Mouse (Mus musculus) right cerebral cortex, postnatal 36 days (tissue): ENCODE results near the gene Fbxl5.

Experiments
- DNase-seq, 2 experiments: peaks; one replicate each; pipeline ENCODE4 v3.0.0; 2022; ENCODE audit warnings: low spot score in 2 of 2, mixed read lengths in 1 of 2

Gene Fbxl5

DNA sequence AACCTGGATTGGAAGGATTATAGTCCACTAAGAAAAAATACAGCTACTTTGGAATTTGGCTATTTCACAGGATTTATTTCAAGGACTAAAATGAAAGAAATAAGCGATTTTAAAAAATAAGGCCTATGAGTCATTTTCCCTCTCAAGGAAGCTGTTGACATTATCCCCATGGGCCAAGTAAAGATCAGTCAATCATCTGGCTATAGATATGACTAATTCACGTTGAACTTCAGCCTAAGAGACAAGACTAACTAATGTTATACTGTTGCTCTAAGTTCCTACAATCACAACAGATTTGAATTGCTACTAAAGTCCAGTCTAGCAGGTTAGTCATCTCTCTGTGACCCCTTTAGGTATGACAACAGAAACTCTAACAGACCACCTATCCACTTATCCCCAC lies 37.4 kb downstream of the Fbxl5 start:
- DNase-seq: no peak

DNA sequence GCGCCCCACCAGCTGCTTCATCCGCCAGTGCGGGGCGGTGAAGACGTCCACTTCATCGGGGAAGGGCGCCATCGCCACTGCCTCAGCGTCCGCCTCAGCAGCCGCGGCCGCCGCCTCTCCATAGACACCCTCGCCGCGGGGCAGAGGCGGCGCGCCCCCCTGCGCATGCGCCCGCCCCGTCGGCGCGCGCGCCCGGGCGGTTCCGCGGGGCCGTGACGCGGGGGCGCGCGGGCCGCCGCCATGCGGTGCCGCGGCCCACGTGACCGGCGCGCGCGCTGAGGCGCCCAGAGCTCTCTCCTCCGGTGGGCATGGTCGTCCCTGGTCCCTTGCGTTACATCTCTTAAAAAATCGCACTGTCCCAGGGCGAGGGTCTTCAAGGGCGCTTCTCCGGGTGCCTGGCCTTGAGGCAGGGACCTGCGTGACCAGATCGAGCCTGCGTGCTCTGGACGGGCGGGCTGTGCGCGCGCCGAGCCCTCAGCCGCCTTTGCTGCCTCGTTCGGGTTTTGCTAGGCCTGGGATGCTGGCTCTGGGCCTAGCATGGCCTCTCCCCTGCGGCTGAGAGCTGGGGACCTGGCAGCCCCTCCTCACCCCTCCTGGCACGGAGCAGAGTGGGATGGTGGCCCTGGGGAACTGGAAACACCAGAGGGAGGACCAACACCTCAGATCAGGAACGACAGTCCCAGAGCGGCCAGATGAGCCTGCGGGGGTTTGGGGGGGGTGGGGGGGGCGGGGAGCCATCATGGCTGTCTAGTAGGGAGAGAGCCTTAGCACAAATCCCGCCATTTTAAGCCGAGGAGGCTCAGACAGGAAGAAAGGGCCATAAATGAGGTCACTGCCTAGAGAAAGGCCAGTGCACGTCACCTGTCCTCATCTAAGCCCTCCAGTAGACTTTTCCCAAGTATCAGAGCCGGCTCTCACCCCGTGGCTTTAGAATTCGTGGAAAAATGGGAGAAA lies 39.2 kb downstream of the Fbxl5 start:
- DNase-seq: peak; percentile 64 to 70

GRCm38 (mm10) chr5:43781423-43781976 lies 39.9 kb downstream of the Fbxl5 start:
- peak; percentile 7 to 11 for DNase-seq

- no peak for DNase-seq
These were observed 42.9 kb downstream of the Fbxl5 start for GRCm38 (mm10) chr5:43778583-43778982.

DNA sequence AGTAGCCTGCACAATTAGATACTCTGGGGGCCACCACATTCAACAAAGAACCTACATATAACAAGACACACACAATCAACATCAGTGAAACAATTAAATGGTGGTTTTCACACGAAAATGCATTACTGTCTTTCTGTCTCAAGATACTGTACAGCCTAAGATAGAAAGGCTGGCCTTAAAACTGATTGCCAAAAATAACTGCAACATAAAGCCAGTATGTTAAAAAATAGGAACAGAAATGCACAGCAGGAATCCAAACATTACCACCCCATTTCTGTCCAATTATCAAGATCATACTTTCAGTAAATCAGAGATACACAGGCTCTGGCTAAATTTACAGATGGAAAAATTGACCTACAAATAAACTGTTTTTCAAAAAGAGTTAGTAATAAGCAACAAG lies 44.4 kb downstream of the Fbxl5 start:
- DNase-seq: no peak

GRCm38 (mm10) chr5:43776407-43776806 lies 45.0 kb downstream of the Fbxl5 start:
- DNase-seq: no peak

GRCm38 (mm10) chr5:43771555-43771954 lies 49.9 kb downstream of the Fbxl5 start:
- no peak for DNase-seq

GRCm38 (mm10) chr5:43770618-43771354 lies 50.7 kb downstream of the Fbxl5 start:
- peak in 1 of 2 experiments; percentile 31 for DNase-seq

- no peak for DNase-seq
These were observed 72.3 kb downstream of the Fbxl5 start for GRCm38 (mm10) chr5:43749092-43749491.

GRCm38 (mm10) chr5:43748039-43748438 lies 73.4 kb downstream of the Fbxl5 start:
- DNase-seq: no peak

DNA sequence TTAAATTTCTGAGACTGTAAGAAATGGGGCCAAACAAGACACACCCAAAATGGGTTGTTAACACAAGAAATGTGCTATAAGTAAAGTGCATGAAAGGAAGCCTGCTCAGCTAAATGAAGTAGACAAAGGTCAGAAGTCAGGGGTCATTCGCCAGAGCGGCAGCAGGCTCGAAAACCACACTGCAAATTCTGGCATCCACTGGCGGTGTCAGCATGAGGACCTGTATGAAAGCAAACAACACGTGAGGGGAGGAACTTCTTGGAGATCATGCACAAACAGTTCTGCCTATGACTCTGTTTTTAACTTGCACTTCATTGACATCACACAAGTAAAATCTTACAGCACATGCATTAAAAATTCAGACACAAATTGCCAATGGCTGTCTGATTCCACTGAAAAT lies 76.3 kb downstream of the Fbxl5 start:
- DNase-seq: no peak

- no peak for DNase-seq
These were observed 77.3 kb downstream of the Fbxl5 start for GRCm38 (mm10) chr5:43744187-43744586.

- peak in 1 of 2 experiments; percentile 22 for DNase-seq
These were observed 89.1 kb downstream of the Fbxl5 start for GRCm38 (mm10) chr5:43732381-43732780.

DNA sequence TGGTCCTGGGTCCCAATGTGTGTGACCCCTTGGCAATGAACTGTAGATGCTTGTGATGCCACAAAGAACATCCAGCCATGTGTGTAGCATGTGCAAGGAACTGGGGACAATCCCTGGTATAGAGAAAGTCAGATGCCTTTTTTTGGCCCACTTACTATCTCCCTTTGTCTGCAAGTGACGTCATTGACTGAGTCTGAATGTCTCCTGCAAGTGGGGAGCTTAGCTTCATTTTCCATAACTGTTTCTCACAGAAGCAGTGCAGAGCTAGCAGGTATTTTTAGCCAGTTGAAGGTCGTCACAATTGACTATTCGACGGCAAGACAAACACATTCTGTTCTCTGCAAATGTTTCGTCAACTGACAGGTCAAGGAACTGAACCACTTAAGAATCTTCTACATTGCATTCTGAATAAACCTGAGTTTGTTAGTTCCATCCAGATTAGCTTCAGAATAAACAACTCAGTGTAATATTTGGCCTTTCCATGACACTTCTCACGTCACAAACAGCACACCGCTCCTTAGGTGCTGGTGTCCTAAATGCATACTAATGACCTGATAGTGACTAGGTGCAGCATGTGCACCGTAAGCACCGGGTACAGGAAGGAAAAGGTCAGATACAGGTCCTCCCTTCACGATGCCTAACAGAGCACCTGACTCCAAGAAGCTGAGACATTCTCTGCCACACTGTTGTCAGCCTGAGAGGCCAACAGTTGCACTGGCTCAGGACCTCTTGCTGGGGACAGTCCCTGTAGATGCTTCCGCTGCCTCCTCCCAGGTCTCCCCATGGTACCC lies 92.9 kb downstream of the Fbxl5 start:
- DNase-seq: peak in 1 of 2 experiments; percentile 30

GRCm38 (mm10) chr5:43723830-43724229 lies 97.6 kb downstream of the Fbxl5 start:
- no peak for DNase-seq

- no peak for DNase-seq
These were observed 99.0 kb downstream of the Fbxl5 start for GRCm38 (mm10) chr5:43722452-43722783.

- DNase-seq: no peak
These were observed 99.6 kb downstream of the Fbxl5 start for GRCm38 (mm10) chr5:43721538-43722451.

GRCm38 (mm10) chr5:43699240-43699639 lies 122.2 kb downstream of the Fbxl5 start:
- no peak for DNase-seq

DNA sequence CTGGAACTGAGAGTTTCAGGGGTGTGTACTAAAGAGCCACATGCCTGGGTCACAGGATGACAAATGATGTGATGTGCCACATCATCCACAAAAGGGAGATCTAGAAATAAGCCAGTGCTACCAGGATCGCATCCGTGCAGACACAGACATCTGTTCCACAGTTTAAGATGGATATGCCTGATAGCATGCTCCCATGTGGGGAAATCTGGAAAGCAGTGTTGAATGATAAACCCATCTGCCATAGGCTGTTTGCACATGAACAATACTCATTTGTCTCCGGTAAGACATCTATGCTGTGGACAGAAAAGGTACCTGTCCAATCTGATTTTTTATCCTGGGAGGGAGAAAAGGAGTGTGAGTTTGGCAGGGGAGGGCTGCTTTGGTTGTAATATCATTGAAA lies 124.3 kb downstream of the Fbxl5 start:
- DNase-seq: no peak
